Mouse (Mus musculus) midbrain, embryonic 14.5 days (tissue): ENCODE measurements at regions not wholly inside any gene's neighbourhood (a gene's known extent, or its start where the extent isn't known, plus 50 kb on each side); places are given as distances from the start of the nearest gene placed in this dataset.
A peak's percentile ranks its signal among the peaks of the same experiment; 100 is the strongest.

Source experiments
- ATAC-seq: fragments of 200-750 bp; cut with Nextera tagmentation; 2 replicates; pipeline ENCODE4 v1.8.0; 2017; ENCODE audit warnings: moderate number of reproducible peaks, moderate library complexity; ENCODE audit not compliant: low FRiP score, low TSS enrichment
- DNase-seq: peaks from one replicate; pipeline ENCODE4 v3.0.0-alpha.2; 2015
- H3K27ac ChIP-seq: fragments of 300-500 bp; sonication (generic); replicated peaks from 2 replicates; pipeline ENCODE4 v1.5.1; 2014; ENCODE audit warnings: mild to moderate bottlenecking, low read depth, low read length, moderate library complexity
- H3K27me3 ChIP-seq: fragments of 300-500 bp; sonication (generic); 2 replicates; pipeline ENCODE4 v1.6.1; 2014; ENCODE audit warnings: low read length, control low read depth, mixed read lengths; ENCODE audit not compliant: control insufficient read depth, insufficient read depth
- H3K36me3 ChIP-seq: fragments of 300-500 bp; sonication (generic); 2 replicates; pipeline ENCODE4 v1.6.1; 2014; ENCODE audit warnings: low read length, control low read depth; ENCODE audit not compliant: control insufficient read depth, insufficient read depth
- H3K4me1 ChIP-seq: fragments of 300-500 bp; sonication (generic); 2 replicates; pipeline ENCODE4 v1.6.1; 2014; ENCODE audit warnings: mild to moderate bottlenecking, antibody characterized with exemption, low read length, control low read depth; ENCODE audit not compliant: control insufficient read depth, insufficient read depth
- H3K4me2 ChIP-seq: fragments of 300-500 bp; sonication (generic); 2 replicates; pipeline ENCODE4 v1.6.1; 2014; ENCODE audit warnings: mild to moderate bottlenecking, low read length, moderate library complexity
- H3K4me3 ChIP-seq: fragments of 300-500 bp; sonication (generic); replicated peaks from 2 replicates; pipeline ENCODE4 v1.5.1; 2014; ENCODE audit warnings: low read depth, low read length
- H3K9ac ChIP-seq: fragments of 300-500 bp; sonication (generic); replicated peaks from 2 replicates; pipeline ENCODE4 v1.6.1; 2014; ENCODE audit warnings: mild to moderate bottlenecking, low read length, moderate library complexity
- H3K9me3 ChIP-seq: fragments of 300-500 bp; sonication (generic); 2 replicates; pipeline ENCODE4 v1.6.1; 2016; ENCODE audit warnings: low read length, control low read depth, mixed read lengths; ENCODE audit not compliant: control insufficient read depth
- WGBS: fragments of 180-500 bp; shearing (Covaris S2); extraction: QIAGEN DNeasy Blood & Tissue Kit; methylation state at CpG from one replicate; pipeline ENCODE4 v1.1.7; 2014; 5-methylcytosine and 5-hydroxymethylcytosine counted together

DNA sequence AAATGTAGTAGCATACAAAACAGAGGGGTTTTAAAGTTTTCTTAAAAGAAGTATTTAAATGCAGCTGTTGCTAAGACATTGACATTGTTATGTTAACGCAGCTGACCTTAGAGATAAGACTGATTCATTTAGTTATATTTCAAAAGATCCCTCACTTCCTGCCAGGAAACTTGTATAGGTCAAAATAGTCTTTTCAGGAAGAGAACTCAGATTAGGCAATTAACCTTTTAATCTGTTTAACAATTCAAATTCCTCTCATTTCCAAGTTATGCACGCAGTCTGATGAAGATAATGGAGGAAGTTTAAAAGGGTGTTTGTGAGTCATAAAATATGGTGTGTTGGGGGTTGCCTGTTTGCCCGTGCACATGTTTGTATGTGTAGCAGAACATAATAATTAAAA lies 448.5 kb downstream of the Tmtc2 start:
- Histone ChIP-seq H3K9ac (no peak overlapping the region), H3K36me3 (no peaks in the 10 kb centered on the region), H3K27me3 (no peaks in the 10 kb centered on the region), H3K4me1 (no peaks in the 10 kb centered on the region), H3K9me3 (no peaks in the 10 kb centered on the region), H3K4me3 (no peak overlapping the region), H3K27ac (no peak overlapping the region), H3K4me2 (no peak overlapping the region)
- no peak for ATAC-seq
- no peak for DNase-seq
- 57% methylated on average over 3 of the region's 3 CpGs for WGBS

DNA sequence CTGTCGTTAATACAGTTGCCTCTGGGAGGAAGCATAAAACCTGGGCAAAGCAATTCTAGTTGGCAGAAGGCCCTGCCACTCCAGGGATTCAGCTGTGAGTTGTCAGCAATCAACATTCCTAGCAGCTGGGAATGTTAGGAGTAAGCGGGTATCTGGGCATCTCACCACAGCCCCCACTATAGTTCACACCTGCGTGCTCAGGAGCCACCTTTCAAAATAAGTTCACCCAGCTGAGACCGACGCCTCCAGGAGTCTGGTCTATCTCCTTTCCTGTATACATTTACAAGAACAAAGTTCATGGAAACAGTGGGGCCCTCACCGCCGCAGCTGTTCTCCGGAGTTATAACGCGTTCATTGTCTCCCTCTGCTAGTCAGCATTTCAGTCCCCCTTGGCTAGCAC lies 454.0 kb downstream of the Tmtc2 start:
- DNase-seq: no peak
- Histone ChIP-seq H3K9me3 (no peaks in the 10 kb centered on the region), H3K9ac (no peak overlapping the region), H3K27ac (no peak overlapping the region), H3K27me3 (no peaks in the 10 kb centered on the region), H3K4me1 (no peaks in the 10 kb centered on the region), H3K4me3 (no peak overlapping the region), H3K4me2 (no peak overlapping the region), H3K36me3 (no peaks in the 10 kb centered on the region)
- 95% methylated on average over 10 of the region's 10 CpGs for WGBS
- no peak for ATAC-seq

DNA sequence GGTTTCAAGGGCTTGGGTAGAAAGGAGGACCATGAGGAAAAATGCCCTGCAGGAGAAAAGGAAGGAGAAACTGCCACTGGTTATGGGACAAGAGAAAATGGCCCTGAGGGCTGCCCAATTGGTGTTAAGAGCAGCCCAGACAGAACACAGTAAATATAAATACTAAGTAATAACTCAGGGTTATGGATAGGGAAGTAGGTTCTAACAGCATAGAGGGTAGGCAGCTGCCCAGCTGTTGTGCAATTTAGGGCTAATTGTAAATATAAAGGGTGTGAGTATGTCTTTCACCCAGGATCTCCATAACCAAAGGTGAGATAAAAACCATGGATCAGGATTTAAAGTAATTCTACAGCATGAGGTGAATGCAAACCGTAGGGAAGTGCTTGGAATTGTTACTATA lies 458.1 kb downstream of the Tmtc2 start:
- H3K4me2 ChIP-seq: no peak overlapping the region
- no peak overlapping the region for H3K4me3 ChIP-seq
- H3K4me1 ChIP-seq: no peaks in the 10 kb centered on the region
- no peaks in the 10 kb centered on the region for H3K9me3 ChIP-seq
- WGBS: 91% methylated on average over 1 of the region's 1 CpGs
- no peak for DNase-seq
- no peak for ATAC-seq
- H3K36me3 ChIP-seq: no peaks in the 10 kb centered on the region
- H3K9ac ChIP-seq: no peak overlapping the region
- H3K27ac ChIP-seq: no peak overlapping the region
- H3K27me3 ChIP-seq: no peaks in the 10 kb centered on the region

DNA sequence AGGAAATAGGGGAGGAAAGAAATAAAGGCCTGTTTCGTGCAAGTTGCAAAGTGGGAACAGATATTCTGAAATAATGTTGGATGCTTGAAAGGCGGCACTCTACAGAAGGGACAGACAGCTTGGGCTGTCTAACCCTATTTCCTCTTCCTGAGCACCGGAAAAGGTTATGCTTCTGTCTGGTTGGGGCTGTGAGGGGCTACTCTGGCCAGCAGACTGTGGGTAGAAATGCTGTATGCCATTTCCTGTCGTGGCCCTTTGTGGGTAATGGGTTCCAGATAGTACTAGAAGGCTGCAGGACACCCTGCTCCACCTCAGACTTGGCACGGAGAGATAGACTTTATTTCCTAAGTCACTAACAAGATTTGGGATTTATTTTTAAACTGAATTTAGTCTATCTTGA lies 459.3 kb downstream of the Tmtc2 start:
- ATAC-seq: no peak
- Histone ChIP-seq H3K9me3 (no peaks in the 10 kb centered on the region), H3K36me3 (no peaks in the 10 kb centered on the region), H3K9ac (no peak overlapping the region), H3K4me2 (no peak overlapping the region), H3K4me3 (no peak overlapping the region), H3K27ac (no peak overlapping the region), H3K27me3 (no peaks in the 10 kb centered on the region), H3K4me1 (no peaks in the 10 kb centered on the region)
- 89% methylated on average over 5 of the region's 5 CpGs for WGBS
- no peak for DNase-seq

DNA sequence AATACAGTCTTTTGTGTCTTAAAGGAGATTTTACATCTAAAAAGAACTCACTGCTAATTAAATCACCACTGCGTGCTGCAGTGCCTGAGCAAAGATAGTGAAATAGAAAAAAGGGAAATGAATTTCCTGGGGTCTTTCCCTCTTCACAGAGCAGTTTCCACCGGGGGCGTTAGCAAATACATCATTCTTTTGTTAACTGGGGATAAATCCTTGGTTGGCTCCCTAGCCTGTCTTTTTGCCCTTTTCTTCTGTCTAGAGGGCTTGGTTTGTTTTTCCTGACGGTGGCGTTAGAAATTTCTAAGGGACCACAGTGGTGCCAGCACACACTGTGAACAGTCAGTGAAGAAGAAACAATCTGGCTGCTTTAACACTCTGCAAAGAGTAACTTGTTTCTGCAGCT lies 464.0 kb downstream of the Tmtc2 start:
- ATAC-seq (no peak), DNase-seq (peak; percentile 46)
- H3K9me3 ChIP-seq: no peaks in the 10 kb centered on the region
- no peak overlapping the region for H3K9ac ChIP-seq
- H3K27me3 ChIP-seq: no peaks in the 10 kb centered on the region
- 3% methylated on average over 5 of the region's 5 CpGs for WGBS
- no peak overlapping the region for H3K4me2 ChIP-seq
- H3K27ac ChIP-seq: no peak overlapping the region
- H3K36me3 ChIP-seq: no peaks in the 10 kb centered on the region
- H3K4me1 ChIP-seq: no peaks in the 10 kb centered on the region
- H3K4me3 ChIP-seq: no peak overlapping the region

DNA sequence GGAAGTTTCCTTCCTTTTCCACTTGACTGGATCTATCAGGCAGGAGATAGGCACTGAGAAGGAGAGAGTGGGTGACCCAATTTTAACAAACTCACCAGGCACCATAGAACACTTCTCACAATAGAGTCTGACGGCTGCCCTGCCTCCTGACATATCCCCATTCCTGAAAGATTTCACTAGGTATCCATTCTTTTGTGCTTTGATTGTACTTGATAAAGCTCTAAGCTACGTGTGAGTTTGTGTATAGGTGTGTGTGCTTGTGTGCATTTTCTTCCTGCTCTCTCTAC lies 477.3 kb downstream of the Tmtc2 start:
- Histone ChIP-seq H3K4me3 (no peak overlapping the region), H3K4me2 (no peak overlapping the region), H3K27me3 (no peaks in the 10 kb centered on the region), H3K4me1 (no peaks in the 10 kb centered on the region), H3K9me3 (no peaks in the 10 kb centered on the region), H3K27ac (no peak overlapping the region), H3K9ac (no peak overlapping the region), H3K36me3 (no peaks in the 10 kb centered on the region)
- ATAC-seq (no peak), DNase-seq (no peak)
- WGBS: 65% methylated on average over 2 of the region's 2 CpGs

DNA sequence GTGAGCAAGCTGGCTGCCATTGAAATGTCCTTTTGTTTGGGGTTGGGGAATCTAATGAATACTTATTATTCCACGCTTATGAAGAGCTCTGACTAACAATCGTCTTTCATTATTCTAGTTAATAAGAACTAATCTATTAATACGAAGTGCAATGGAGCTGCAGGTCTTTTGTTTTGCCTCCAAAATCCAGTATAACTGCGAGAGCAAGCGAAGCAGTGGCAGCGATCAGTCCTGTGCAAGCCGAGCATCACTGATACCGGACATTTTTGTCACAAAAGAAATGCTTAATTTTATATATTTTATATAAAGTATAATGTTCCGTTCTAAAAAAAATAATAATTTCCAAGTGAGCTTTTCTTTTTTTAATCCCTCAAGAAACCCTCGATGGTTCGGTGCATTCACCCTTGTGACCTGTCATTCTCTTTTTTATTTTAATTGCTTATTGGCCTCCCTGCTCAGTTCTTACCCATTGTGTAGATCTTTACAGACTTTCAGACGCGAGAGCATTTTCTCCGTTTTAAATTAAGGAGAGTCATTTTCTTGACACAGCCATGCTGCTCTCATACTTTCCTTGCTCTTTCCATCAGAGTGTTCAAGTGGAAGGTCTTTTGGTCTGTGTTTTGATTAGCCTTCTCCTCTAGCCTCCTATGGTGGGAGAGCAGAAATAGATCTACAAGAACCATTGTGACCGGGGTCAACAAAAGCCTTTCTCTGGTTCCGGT lies 477.8 kb downstream of the Tmtc2 start:
- Histone ChIP-seq H3K27me3 (no peaks in the 10 kb centered on the region), H3K9me3 (no peaks in the 10 kb centered on the region), H3K4me2 (no peak overlapping the region), H3K27ac (no peak overlapping the region), H3K4me3 (no peak overlapping the region), H3K36me3 (no peaks in the 10 kb centered on the region), H3K9ac (no peak overlapping the region), H3K4me1 (no peaks in the 10 kb centered on the region)
- ATAC-seq: no peak
- DNase-seq: no peak
- 64% methylated on average over 16 of the region's 16 CpGs for WGBS

DNA sequence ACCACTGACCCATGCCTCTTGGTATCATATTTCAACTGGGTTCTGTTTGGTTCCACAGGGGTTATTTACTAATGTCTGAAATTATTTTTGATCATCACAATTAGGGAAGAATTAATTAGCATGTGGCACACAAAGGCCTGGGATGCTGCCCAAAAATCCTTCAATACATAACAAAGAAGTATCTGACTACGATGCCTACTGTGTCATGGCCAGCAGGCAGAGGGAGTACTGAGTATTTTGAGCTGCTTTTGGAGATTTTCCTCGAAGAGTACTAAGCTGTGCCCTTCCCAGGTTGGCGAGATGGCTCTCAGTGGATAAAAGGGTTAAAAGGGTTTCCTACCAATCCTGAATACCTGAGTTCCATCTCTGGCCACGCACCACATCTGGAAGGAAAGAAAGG lies 478.5 kb downstream of the Tmtc2 start:
- no peak overlapping the region for H3K4me3 ChIP-seq
- ATAC-seq: no peak
- no peaks in the 10 kb centered on the region for H3K27me3 ChIP-seq
- DNase-seq: no peak
- H3K9ac ChIP-seq: no peak overlapping the region
- H3K4me2 ChIP-seq: no peak overlapping the region
- H3K4me1 ChIP-seq: no peaks in the 10 kb centered on the region
- WGBS: 78% methylated on average over 4 of the region's 4 CpGs
- no peak overlapping the region for H3K27ac ChIP-seq
- H3K9me3 ChIP-seq: no peaks in the 10 kb centered on the region
- no peaks in the 10 kb centered on the region for H3K36me3 ChIP-seq

DNA sequence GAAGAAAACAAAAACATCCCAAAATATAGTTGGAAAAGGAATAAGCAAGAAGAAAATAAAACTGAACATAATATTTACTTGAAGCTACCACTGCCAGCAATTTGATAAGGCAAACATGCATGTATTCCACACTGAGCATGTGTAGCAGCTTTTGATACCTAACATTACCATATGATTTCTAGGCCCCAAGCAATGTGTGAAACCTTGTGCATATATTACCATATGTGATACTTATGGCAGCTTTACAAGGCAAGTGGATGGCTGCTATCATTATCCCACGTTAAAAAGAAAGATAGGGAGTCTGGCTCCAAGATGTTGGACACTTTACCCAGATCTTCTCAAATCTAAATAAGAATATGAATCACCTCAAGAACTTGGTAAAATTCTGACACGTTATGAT lies 497.4 kb downstream of the Tmtc2 start:
- WGBS: 74% methylated on average over 2 of the region's 2 CpGs
- Histone ChIP-seq H3K27ac (no peak overlapping the region), H3K4me2 (no peak overlapping the region), H3K36me3 (no peaks in the 10 kb centered on the region), H3K4me1 (no peaks in the 10 kb centered on the region), H3K9ac (no peak overlapping the region), H3K9me3 (no peaks in the 10 kb centered on the region), H3K27me3 (no peaks in the 10 kb centered on the region), H3K4me3 (no peak overlapping the region)
- ATAC-seq (no peak), DNase-seq (no peak)
